Mouse (Mus musculus): ENCODE results near the gene Dpp7.

Dpp7 gene

DNA sequence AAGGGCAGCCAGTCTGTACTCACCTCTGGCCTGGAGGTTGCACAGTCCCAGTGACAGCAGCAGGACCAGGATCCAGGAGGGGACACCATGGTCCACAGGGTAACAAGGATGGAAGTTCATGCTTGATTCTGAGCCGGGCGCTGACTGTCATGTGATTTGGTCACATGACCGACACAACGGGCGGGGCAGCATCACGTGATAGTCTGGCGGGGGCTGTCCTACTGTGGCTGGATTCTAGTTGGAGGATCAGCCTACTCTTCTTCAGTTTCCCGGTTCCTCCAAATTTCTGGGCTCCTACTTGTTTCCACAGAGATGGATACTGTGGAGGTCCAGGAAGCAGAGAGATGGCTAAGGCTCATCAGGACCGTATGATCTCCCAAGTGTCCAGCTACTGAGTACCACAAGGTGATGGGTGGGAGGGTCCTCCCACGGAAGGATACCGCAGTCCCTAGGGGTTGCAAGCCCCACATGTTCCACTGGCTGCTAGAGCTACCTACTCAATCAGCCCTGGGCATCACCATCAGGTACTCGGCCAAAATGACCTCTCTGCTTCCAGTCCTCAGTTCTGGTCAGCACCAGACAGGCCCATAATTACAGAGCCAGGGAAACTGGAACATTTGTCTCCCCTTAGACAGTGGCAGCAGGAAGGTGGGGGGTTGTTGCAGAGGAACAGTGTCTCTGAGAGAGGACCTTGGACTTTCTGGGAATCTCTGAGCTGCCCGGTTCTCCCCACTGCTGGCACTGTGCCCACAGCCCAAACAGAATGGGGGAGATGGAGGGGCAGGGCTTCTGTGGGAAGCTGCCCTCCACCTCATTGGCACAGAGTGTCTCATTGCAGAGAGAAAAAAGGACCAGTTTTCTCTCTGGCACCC is at the start of gene Dpp7:
Dpp7 (minus strand) TSS at position 152 of the 872 bp plus-strand sequence.
- peak; percentile 75 for DNase-seq (ENCODE audit: low read depth)

DNA sequence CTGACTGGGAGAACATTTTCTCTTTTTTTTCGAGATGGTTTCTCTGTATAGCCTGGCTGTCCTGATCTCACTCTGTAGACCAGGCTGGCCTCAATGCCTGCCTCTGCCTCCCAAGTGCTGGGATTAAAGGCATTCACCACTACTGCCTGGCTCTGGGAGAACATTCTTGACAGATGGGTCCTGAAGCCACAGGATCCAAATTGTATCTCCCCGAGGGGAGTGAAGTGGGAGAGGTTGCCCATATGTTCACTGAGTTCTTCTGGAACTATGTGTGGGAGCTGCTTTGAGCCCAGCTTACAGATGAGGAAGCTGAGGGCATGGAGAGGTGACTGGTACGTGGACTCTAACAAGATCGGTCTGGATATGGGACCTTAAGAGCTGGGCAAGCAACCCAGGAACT is 47.8 kb upstream of the Dpp7 start:
- no peak for DNase-seq (ENCODE audit: low read depth)

DNA sequence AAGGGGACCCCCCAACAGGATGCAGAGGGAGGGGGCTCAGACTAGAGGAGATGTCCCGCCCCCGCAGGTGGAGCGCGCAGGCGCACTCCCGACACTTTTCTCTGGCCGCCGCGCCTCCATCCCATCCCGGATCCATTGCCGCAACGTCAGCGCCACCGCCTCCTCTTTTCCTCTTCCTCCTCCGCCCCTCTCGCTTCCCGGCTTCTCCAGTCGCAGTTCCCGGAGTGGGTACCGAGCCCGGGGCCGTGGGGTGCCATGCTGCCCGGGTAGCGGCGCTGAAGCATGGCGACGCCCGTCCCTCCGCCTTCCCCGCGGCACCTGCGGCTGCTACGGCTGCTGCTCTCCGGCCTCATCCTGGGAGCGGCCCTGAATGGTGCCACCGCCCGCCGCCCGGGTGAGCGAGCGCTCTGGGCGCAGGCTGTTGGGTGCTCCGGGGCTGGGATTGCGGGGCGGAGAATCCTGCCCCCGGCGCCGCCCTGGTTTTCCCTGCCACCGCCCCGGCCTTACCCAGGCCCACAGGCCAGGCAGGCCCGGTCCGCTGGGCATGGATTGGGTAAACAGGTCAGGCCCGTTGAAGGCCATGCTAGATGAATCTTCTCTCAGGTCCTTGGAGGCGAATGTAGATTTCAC is 46.9 kb upstream of the Dpp7 start:
- peak; percentile 30 for DNase-seq (ENCODE audit: low read depth)

DNA sequence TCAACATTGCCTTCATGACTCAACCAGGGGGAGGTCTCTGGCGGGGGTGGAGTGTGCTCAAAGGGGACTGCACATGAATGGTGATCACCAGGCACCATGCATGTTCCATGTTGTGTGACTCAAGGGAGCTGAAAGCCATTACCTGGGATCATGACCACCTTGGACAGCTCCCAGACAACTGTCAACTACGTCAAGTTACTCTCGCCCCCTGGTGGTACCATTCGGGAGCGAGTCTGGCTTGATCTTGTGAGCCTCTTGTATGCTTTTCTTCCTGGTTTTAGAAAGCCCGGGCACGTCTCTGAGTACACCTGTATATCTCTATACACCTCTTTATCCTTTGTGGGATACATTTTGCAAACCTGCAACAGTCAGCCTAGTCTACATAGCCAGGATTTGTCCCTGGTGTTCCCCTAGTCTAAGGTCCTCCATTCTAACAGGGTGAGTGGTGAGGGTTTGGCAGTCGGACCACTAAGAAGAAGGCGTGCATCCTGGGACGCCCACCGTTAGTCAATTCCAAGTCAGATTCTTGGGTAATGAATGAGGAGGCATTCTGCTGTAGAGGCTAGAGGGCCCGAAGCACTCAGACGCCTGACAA is 46.3 kb upstream of the Dpp7 start:
- peak; percentile 88 for DNase-seq (ENCODE audit: low read depth)

DNA sequence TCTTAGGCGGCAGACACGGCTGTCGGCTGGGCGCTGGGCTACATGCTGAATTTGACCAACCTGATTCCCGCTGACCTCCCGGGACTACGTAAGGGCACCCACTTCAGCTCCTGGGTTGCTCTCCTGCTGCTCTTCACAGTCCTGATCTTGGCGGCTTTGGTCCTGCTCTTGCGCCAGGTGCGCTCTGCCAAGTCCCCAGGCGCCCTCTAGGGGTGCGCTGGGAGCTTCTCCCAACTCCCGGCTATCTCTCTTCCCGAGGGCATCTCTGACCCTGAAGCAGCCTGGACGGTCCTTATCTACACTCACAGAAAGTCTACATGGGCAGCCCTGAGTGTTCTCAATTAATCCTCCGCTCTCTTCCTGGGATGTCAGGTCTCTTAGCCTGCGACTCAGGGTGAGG is 44.6 kb upstream of the Dpp7 start:
- peak; percentile 42 for DNase-seq (ENCODE audit: low read depth)

DNA sequence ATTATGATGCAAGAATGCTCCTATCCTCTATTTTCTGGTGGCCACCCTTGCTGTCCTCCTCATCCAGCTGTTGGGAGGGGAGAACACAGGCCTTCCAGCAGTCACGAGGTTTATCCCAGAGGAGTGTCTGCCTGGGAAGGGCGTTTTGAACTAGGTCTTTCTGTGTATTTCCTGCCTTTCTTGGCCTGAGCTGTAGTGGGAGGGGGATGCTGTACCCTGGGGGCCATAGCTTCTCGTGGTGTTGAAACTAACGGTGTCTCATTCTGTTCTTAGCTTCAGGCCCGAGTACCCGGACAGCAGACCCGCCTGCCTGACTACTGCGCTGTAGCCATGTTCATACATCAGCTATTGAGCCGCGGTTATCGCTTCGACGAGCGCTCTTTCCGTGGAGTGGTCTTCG is 44.1 kb upstream of the Dpp7 start:
- DNase-seq (ENCODE audit: low read depth) = no peak

DNA sequence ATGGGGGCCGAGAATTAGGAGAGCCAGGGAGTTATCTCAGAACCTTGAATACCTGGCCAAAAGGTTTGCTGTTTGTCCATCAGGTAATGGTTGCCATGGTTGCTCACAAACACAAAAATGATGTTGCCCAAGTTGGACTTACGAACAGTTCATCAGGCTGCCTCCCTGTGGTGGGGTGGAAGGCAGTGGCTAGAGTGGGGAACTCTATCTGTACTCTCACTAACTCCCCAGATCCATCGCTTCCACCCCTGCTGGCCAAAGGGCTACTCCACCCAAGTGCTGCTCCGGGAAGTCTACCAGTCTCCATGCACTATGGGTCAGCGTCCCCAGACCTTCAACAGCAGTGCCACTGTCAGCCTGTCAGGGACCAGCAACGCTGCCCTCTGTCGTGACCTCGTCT is 42.9 kb upstream of the Dpp7 start, which contains the start of gene Npdc1:
Npdc1 (plus strand) TSS at position 301 of the 400 bp plus-strand sequence.
- DNase-seq (ENCODE audit: low read depth) = no peak

DNA sequence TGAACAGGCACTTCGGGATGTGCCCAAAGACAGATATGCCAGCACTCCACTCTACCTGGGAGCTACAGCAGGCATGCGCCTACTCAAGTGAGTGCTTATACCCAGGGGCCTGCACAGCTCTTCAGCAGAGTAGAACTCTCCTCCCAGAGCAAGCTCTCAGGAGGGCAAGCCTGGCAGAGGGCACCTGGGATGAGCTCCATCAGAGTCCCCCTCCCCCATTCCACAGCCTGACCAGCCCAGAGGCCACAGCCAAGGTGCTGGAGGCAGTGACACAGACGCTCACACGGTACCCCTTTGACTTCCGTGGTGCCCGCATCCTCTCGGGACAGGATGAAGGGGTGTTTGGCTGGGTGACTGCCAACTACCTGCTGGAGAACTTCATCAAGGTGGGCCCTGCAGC is 41.9 kb upstream of the Dpp7 start:
- DNase-seq (ENCODE audit: low read depth) = no peak

DNA sequence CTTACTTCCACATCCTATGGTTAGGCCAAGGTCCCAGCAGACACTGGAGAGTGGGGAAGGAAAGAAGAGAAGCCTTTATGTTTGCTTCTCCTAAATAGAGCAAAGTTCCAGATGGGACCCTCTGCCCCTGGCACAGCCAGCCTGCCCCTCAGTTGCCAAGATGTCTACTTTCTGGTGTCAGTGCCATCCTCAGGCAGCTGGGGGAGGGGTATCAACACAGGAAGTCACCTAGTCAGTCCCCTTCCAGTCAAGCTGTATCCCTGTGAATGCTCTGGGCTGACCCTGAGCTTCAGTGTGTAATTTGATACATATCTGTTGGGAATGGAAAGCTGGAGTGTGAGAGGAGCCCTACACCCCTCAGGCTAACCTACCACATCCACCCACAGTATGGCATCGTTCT is 40.9 kb upstream of the Dpp7 start:
- no peak for DNase-seq (ENCODE audit: low read depth)

DNA sequence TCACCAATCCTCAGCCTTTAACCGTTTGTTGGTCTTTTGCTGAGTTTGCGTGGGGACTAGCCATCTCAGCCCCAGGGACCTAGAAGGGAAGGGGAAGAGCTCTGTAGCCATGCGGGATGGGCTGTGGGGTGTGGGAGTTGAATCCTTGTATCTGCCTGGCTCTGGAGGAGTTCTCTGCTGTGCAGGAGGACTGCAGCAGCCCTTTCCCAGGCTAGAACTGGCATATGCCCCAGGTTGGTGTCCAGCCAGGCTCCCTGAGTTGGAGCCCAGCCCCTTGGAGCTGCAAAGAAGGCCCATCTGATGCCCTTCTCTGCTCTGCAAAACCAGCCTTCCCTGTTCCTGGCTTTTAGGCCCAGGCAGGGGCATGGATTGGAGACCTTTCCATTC is 40.4 kb upstream of the Dpp7 start:
- no peak for DNase-seq (ENCODE audit: low read depth)

DNA sequence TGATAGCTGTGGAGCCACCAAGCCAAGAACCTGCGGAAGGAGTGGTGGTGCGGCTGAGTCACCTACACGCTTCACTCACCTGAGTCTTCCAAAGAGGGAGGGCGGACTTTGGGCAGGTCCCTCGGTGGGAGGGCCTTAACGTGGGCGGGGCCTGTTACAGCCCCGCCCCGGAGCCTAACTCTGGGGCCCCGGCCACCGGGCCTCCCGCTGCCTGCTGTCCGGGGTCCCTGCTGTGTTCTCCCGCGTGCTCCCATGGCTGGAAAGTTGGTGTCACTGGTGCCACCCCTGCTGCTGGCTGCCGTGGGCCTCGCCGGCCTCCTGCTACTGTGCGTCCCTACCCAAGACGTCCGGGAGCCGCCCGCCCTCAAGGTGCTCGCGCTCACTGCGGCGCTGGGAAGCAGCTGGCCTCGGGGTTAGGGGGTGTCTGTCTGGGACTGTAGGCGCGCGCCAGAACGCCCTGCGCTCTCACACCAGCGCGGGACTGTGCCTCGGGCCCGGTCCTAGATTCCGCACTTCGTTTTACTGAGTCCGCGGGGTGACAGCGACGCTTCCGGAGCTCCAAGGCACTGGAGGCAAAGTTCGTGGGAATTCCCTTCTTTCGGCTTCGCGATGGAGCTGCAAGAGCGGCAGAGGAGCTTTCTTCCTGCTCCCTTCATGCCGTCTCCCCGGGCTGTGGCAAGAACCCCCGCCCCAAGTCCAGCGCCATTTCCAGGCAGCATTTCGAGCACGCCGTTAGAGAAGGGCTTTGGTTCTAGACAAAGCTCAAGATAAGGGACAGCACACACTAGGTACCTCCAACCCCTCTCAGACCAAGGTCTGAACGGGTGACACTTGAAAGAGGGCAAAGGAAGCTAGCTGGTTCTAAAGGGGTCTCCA is 39.8 kb upstream of the Dpp7 start, which contains the start of gene Entpd2:
Entpd2 (plus strand) TSS at position 154 of the 876 bp plus-strand sequence.
- no peak for DNase-seq (ENCODE audit: low read depth)

DNA sequence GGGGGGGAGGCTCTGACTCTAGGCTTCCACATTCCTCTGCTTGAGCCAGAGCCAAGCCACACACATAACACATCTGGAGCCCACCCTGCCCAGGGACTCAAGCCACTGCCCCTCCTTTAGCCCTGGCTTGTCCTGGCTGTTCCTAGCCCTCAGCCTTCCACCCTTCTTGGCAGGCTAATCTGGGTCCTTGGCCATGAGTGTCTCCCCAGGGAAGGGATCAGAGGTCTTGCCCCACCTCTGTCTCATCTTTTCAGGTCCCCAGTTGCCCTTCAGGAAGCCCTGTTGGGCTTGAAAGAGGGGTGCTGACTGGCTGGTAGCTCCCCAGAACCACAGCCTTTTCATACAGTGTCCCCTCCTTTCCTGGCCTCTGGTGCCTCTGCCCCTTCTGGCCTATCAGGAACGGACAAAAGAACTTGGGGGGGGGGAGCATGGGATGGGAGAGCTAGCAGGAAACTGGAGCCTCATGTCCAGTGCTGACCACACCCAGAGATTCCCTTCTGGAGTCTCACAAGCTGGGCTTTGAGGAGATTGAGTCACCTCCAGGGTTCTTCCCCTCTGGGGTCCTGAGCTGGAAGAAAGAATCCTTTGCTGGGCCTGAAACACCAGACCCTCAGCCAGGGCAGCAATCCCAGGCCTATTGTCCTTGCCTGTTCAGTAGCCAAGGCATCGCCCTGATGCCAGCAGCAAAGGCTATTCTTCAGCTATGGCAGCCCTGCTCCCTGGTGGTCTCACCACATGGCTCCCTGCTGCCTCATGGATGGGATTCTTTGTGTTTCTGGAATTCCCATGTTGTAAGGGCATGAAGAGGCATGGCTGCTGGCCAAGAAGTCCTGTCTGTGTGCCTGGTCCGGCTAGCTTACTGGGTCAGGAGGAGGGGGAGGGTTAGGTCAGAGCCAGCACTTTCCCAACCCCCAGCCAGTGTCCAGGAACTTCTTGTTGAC is 38.4 kb upstream of the Dpp7 start:
- no peak for DNase-seq (ENCODE audit: low read depth)

DNA sequence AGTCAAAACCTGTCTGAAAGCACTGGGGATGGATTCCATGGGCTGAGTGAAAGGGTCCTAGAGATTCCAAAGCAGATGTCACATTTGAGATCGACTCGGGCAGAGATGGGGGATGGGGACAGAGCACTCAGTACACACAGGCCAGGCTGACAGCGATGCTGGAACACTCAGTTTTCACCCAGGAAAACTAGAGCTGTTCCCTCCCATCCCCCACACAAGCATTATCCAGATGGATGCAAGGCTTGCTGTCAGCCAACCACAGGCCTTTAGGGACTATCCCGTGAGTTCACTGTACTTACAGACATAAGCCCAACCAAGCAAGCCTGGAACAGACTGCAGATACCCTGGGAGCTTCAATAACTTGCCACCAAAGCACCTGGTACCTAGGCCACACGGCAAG is 35.1 kb upstream of the Dpp7 start:
- no peak for DNase-seq (ENCODE audit: low read depth)

DNA sequence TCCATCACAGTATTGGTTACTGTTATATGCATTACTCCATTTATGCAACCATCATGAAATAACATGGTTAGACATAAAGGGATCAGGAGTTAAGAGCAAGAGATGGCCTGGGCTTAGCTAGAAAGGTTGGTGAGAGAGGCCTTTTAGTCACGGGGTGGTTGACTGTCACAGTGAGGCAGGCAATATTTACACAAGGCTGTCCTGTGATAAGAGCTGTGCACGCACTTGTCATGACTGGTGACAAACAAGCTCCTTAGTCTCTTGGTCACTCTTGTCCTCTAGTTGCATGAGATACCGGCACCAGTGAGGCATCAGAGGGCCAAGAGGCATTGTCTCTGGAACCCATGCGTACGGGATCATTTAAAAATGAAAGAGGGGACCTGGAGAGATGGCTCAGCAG is 28.3 kb upstream of the Dpp7 start:
- no peak for DNase-seq (ENCODE audit: low read depth)

DNA sequence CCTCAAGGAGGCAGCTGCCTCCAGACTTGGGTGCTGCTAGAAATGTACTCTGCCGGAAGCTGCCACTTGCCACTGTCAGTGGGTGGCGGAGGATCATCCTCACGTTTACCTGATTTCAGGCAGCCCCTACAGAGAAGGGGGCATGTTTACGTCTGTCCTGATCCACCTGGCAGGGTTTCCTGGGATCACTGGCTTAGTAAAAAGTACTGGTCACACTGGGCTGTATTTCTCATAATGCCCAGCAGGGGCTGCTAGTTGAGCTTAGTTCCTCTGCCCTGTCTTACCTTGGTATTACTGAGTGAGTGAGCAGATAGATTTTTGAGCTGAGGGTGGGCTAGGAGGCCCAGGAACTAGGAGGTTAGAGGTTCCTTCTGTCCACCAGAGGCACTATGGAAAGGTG is 20.4 kb upstream of the Dpp7 start:
- peak; percentile 70 for DNase-seq (ENCODE audit: low read depth)

DNA sequence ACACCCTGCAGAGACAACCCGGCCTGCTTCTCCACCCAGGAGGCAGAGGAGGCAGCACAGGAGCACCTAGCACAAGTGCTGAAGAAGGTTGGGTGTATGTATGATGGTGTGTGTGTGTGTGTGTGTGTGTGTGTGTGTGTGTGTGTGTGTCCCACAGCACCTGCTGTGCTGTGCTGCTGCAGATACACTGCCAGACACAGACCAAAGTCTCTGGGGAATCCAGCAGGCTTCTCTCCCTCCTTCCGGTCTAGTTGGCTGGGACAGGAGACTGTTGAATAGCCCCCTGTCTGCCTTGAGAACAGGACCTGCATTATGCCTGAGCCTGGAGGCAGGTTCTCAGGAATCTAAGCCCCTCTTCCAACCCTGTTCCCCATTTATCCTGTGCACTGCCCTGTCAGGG is 17.3 kb upstream of the Dpp7 start:
- DNase-seq (ENCODE audit: low read depth) = no peak

DNA sequence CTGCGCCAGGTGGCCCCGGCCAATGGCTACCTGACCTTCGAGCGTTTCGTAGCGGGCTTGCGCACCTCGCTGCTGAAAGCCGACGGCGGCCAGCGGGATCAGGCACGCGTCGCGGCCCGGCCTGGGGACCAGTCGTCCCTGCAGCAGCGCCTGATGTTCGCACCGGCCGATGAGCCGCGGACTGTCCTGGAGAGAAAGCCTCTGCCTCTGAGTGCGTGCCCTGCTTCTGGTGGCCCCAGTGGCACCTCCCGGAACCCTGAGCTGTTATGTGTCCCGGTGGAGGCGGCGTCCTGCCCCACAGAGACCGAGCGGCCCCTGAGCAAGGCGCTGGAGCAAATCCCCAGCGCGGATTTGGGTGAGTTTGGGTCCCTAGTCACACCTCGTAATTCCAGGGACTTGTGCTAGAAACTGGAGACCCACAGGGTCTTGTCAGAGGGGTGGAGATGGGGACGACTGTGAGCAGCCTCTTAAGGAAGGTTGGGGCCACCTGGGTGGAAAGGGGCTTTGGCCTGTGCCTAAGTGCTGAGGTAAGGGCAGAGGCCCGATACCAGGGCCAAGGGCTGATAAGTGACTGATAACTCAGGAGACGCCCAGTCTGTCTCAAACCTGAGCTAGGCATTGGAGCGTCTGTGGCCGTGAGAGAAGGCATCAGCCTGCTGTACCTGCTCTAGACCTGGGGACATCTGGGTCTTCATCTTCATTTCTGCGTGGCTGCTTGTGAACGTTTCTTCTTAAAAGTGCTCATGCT is 16.7 kb upstream of the Dpp7 start:
- peak; percentile 26 for DNase-seq (ENCODE audit: low read depth)

DNA sequence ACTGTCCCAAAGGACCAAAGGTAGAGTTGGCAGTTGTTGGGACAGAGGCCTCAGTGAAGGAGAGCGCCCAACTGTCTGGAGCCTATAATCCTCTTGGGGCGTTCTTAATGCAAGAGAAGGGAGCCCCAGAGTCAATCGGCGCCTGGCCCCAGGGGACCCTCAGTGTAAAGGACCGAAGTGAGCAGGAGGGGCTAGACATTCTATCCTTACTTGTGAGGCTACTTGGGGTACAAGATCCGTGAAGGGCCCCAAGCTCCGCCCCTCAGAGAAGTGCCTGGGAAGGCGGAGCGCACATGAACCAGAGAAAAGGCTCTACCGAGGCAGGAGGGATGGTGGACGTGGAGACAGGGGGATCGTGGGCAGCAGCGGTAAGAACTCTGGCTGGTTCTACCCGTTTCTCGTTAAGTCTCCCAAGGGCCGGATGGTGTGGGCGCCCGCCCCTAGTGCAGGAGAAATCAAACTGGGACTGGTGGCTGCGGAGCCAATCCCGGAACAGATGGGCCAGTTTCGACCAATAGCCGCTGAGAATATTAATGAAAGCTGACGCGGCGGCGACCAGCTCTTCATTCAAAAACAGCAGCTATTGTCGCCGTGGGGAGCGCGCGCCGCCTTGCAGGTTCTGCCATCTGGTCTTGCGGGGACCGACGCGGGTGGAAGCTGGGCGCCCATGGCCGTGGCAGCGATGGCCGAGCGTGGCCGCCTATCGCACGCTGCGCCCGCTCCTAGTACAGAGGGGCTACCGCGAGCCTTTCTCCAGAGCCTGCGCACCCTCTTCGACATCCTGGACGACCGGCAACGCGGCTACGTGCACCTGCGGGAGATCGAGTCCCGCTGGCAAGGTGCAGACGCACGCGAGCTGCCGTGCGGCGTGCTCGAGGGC is 15.8 kb upstream of the Dpp7 start, which contains the start of gene Sapcd2:
Sapcd2 (plus strand) TSS at position 558 of the 880 bp plus-strand sequence.
- peak; percentile 91 for DNase-seq (ENCODE audit: low read depth)

DNA sequence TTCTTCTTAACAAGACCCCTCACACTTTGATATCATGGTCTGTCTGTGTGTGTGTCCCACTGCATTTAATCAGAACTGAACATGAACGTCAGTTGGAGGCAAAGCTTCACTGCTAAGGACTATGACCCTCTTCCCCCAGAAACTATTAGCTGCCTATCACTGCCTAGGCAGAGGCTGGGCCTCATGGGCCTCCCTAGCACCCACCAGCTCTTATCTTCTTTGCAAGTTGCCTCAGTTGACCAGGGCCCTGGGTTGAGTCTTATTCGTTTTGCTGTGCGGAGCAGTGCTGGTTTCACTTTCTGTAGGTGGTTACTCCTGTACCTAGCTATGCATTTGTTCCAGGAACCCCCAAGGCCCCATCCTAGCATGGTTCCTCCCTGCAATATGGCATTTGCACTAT is 13.8 kb upstream of the Dpp7 start:
- DNase-seq (ENCODE audit: low read depth) = no peak

Measured in naive thymus-derived CD4-positive, alpha-beta T cell, adult 2 months (primary cell).